9 mouse cellular contexts compared by ENCODE assay signal in the genomic region with DNA sequence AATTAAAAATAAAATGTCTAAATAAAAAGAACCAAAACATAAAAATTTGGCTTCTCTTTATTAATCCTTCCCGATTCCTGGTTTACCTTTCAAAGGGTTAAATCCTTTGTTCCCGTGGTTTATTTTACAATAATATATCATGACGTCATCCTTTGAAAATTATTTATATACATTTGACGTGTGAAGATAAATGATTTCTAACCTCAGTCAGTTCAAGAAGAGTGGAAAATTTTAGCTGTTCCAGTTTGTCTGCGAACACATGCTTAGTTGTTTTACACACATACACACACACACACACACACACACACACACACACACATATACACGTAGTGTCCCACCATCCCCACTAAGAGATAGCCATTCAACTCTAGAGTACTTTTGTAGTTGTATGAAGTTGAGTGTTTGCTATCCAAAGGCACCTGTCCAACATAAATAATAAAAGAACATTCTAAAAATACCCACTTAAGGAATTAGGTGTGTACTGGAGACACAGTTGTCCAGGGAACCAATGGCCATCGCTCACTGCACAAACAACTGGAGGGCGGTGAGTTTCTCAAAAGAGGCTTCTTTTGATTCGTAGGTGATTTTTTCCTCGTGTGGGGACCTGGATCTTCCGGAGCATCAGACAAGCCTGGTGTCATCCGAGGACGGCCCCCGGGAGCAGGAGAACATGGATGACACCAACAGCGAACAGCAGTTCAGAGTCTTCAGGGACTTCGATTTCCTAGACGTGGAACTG.
A peak's percentile ranks its signal among the peaks of the same experiment; 100 is the strongest.
DNase-seq lines count a peak whose midpoint lies in the region; ATAC-seq lines count a peak whose summit lies in the region.
"Had no signal": no experiment of that assay in that cellular context is flagged by ENCODE, and none has a peak within 500 bp of the region (broad histone marks: within the 10 kb centered on the region; RNA-seq: fewer than 3 reads in every experiment).

No protein-coding gene starts in this region.

- H3K9me3 ChIP-seq in intestine, embryonic 15.5 days = no peaks in the 10 kb centered on the region
- peaks cover 6% of the 10 kb centered on the region for H3K9me3 ChIP-seq in liver, embryonic 11.5 days (ENCODE audit: control insufficient read depth, low read length)
- no peaks in the 10 kb centered on the region for H3K9me3 ChIP-seq in forebrain, embryonic 15.5 days

- DNase-seq in adrenal gland, postnatal 10 days = peak; percentile 34
- no peak for DNase-seq in adrenal gland, adult 8-10 months
- DNase-seq in adrenal gland, postnatal 14 days = peak; percentile 46
- peak; percentile 70 to 82 for DNase-seq in lung, adult 18-20 months
- DNase-seq in liver, embryonic 11.5 days (ENCODE audit: low spot score) = no peak
- no peak for DNase-seq in adipocyte (ENCODE audit: low spot score)
- DNase-seq: thymus, postnatal 25 days had no signal

- H3K4me3 ChIP-seq in intestine, embryonic 15.5 days (replicated peaks) = no peak overlapping the region
- H3K4me3 ChIP-seq in liver, embryonic 11.5 days (ENCODE audit: low read depth, low read length) = no peak overlapping the region
- no peak overlapping the region for H3K4me3 ChIP-seq in forebrain, embryonic 15.5 days

- no peak overlapping the region; the same call in 1 of the 2 replicates for H3K4me2 ChIP-seq in intestine, embryonic 15.5 days (replicated peaks)
- no peak overlapping the region for H3K4me2 ChIP-seq in liver, embryonic 11.5 days
- H3K4me2 ChIP-seq in forebrain, embryonic 15.5 days (replicated peaks) = no peak overlapping the region

- ATAC-seq in intestine, embryonic 15.5 days = no peak
- ATAC-seq in liver, embryonic 11.5 days (replicated peaks; ENCODE audit: low FRiP score) = no peak
- ATAC-seq in forebrain, embryonic 15.5 days (replicated peaks) = no peak

- WGBS in intestine, embryonic 15.5 days = 72% methylated on average over 17 of the region's 17 CpGs
- 84% methylated on average over 17 of the region's 17 CpGs for WGBS in liver, embryonic 11.5 days
- 91% methylated on average over 17 of the region's 17 CpGs for whole genome bisulfite sequencing in forebrain, embryonic 15.5 days

- H3K27ac ChIP-seq in intestine, embryonic 15.5 days = 0 out of 2 replicates have a peak overlapping the region, but pooled peaks have one; percentile 48
- no peak overlapping the region for H3K27ac ChIP-seq in liver, embryonic 11.5 days (ENCODE audit: low read depth, low read length)
- no peak overlapping the region for H3K27ac ChIP-seq in forebrain, embryonic 15.5 days (replicated peaks)

- H3K36me3 ChIP-seq in intestine, embryonic 15.5 days = peaks cover 2% of the 10 kb centered on the region
- H3K36me3 ChIP-seq in liver, embryonic 11.5 days (ENCODE audit: control insufficient read depth, insufficient read depth, low read length) = peaks cover 4% of the 10 kb centered on the region
- H3K36me3 ChIP-seq in forebrain, embryonic 15.5 days = peaks cover 64% of the 10 kb centered on the region

- H3K4me1 ChIP-seq in intestine, embryonic 15.5 days (replicated peaks) = no peaks in the 10 kb centered on the region; the same call in 1 of the 2 replicates
- no peaks in the 10 kb centered on the region for H3K4me1 ChIP-seq in liver, embryonic 11.5 days (replicated peaks; ENCODE audit: control insufficient read depth, insufficient read depth, low read length)
- no peaks in the 10 kb centered on the region for H3K4me1 ChIP-seq in forebrain, embryonic 15.5 days

- no peak overlapping the region for H3K9ac ChIP-seq in intestine, embryonic 15.5 days
- no peak overlapping the region for H3K9ac ChIP-seq in liver, embryonic 11.5 days (ENCODE audit: low read depth, low read length)
- no peak overlapping the region for H3K9ac ChIP-seq in forebrain, embryonic 15.5 days (replicated peaks)

- no peaks in the 10 kb centered on the region for H3K27me3 ChIP-seq in intestine, embryonic 15.5 days (replicated peaks)
- no peaks in the 10 kb centered on the region for H3K27me3 ChIP-seq in liver, embryonic 11.5 days (replicated peaks; ENCODE audit: control insufficient read depth, insufficient read depth, low read length)
- no peaks in the 10 kb centered on the region for H3K27me3 ChIP-seq in forebrain, embryonic 15.5 days

Comparison
In these comparisons a context has a peak if more than half of its experiments do, and no peak if none do; other contexts are left out.
1. DNase-seq: peak in adrenal gland, postnatal 10 days (single experiment), adrenal gland, postnatal 14 days (single experiment) and lung, adult 18-20 months (2 of 2); none in adrenal gland, adult 8-10 months (single experiment), liver, embryonic 11.5 days (single experiment) and adipocyte (single experiment).